Mouse (Mus musculus): ENCODE results near the gene Rpl41.
"Not testable (repeated sequence)": the region's sequence is repeated elsewhere in the genome, so short reads cannot be mapped to it uniquely, and the experiment has no call there.

DNA sequence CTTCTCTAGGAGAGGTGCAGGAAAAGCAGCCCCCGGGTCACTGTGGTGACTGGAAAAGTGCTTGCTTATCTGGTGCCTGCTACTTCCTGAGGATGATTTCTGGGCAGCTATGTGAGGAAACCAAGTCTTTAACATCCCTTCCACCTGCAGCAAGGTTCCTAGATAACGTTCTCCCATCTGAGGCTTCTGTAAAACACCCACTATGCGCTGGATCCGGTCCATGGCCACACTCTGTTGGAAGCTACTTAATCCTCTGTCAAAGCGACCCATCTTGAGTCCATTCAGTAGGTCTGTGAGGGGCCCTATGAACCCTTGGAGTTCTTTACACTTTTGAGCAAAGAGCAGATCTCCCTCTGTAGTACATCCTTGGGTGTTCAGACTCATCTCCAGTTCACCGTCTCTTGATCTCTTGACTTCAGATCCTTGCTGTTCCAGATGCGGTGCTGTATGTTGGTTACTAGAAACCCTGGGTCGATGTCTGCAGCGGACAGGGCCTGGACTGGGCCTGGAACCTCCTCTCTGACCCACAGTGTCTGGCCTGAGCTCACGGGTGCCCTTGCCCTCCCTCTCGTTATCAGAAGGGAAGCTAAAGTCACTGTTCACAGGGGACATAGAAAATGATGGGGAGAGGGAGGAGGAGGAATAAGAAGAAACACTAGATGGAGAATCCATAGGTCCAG is 1.2 kb upstream of the Rpl41 start:
- not testable (repeated sequence) for TF ChIP-seq POLR2A (IDR thresholded peaks at IDR 0.05; ENCODE audit: low read depth, low read length); CTCF (IDR thresholded peaks at IDR 0.05; ENCODE audit: extremely low read depth, insufficient read length, insufficient replicate concordance, low read depth, low read length)

Measured in small intestine, adult 2 months (tissue).